Mouse (Mus musculus) kidney, postnatal 14 days (tissue): ENCODE measurements at regions not wholly inside any gene's neighbourhood (a gene's known extent, or its start where the extent isn't known, plus 50 kb on each side); places are given as distances from the start of the nearest gene placed in this dataset.

ENCODE experiments used
- DNase-seq: peaks from one replicate; pipeline ENCODE4 v3.0.0; 2022; ENCODE audit warnings: mixed read lengths

DNA sequence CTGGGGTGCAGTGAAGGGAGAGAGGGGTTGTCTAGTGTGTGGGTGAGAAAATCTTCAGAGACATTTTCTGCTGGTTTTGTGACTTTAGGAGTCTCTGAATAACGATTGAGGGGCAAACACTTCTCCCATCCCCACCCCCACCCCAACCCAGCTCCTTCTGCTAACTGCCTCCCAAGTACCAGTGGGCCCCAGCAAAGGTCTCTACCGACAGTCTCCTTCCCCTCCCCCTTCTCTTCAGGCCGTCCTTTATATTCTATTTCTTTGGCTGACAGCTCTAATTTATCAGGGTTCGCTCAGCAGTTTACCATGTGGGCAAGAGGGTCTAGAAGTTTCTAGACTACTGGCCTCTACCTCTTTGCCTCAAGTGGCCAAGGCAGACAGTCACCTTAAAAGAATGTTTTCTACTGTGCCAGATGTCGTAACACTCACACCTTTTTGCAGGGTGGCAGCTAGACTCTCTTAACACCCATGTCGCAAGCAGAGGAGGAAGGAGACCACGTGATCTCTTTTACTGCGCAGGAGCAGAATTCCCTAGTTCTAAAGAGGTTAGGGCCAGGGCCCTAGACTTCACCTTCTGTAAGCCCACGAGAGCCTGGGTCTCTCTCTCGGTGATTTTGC, 66.8 kb upstream of the Serp2 start:
- DNase-seq, result no peak

DNA sequence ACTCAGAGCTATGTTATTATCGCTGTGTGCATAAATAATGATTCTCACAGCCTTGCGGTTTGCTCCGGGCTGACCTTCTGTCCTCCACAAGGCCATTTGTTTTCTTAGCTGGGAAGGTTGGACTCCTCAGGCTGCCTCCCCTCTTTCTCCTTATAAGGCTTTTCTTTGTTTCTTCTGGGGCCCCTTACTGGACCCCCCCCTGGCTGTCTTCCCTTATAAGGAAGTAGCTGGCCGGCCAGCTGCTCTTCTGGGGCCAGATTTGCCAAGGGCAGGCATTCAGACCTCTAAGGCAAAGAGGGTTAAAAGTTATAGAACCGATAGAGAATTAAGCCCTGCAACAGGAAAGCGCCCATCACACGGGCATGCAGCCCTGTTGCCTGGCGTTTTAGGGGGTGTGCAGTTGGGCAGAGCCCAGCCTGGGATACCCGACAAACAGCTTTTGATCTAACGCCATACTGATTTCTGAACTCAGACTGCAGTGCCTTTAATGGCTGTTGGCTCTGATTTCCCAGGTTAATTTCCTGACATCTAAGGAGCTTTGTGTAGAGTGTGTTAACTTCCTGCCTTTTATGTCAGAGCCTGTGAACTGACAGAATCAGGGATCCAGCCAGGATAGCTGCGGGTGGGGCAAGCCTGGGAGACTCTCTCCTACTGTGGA, 66.1 kb upstream of the Serp2 start:
- peak; percentile 77 for DNase-seq

DNA sequence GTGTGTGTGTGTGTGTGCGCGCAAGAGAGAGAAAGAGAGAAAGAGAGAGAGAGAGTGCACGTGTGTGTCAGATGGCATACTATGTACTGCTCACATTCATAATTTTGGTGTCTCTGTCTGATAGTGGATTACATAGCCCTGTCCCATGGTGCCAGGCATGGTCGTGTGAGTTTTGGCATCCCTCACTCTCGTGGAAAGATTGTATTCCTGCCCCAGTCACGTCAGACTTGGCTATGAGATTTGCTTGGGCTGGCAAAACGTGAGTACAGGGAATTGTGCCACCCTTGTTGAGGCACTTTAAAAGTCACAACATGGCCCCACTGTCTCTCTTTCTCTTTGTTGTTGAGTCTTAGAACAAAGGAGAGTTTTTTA, 62.3 kb upstream of the Serp2 start:
- no peak for DNase-seq

DNA sequence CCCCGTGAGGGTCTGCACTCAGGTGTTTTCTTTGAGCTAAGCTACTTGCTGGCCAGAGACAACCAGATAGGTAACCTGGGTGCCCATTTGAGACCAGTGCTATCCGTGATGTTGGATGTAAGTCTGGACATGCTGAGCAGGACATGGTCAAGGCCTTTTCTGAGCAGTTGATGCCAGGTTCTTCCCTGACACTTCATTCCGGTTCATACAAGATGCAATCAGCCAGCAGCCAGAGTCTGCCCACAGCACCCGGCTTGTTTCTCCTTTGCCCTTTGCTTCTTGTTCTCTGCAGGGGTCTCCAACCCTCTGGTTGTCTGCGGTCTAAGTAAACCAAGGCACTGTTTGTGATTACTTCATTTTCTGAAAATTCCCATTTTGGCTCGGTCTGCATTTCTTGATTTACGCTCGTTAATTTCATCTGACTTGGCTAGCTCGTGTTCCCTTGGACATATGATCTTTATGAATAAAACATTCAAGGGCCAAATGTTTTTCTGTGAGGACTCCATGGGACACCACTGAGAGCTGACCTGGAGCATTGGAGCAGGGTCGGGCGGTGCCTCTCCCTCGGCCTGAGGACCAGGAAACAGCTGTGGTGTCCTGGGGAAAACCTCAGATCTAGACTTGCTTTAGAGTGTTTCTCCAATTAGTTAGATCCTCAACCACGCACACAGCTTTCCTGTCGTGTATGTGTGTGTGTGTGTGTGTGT, 61.8 kb upstream of the Serp2 start:
- DNase-seq, result no peak

DNA sequence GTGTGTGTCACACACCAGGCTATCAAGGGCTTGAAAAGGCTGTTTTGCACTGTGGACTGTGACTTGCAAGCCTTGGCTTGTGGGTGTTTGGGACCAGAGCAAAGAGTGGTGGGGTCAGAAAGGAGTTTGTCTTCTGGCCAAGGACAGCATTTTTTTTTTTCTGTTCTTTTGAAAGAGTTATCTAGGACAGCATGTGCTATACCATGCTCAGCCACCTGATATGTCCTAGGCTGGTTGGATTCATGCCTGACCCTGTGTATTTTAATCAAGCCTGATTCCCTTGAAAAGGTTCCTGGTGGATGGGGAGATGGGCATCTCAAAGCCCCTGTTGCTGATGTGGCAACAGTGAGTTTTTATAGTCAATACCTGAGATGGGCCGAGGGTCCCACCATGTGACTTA, 61.2 kb upstream of the Serp2 start:
- DNase-seq, result no peak

DNA sequence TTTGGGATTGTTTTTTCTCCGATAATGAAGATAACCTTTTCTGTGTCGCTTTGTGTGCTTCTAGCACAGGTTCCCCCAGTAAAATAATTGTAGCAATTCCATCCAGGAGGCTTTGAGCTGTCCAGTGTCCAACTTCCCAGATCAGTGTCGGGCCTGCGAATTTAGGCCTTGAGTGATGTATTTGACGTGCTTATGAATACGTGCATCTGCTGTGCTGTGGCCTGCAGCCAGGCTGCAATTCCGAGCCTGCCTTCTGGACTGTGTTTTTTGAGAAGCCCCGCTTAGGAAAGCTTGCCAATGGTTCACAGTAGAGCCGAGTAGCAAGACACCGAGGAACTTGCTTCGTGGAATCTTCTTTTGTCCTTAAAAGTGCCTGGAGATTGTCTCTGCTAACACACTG, 60.8 kb upstream of the Serp2 start:
- DNase-seq, result no peak

DNA sequence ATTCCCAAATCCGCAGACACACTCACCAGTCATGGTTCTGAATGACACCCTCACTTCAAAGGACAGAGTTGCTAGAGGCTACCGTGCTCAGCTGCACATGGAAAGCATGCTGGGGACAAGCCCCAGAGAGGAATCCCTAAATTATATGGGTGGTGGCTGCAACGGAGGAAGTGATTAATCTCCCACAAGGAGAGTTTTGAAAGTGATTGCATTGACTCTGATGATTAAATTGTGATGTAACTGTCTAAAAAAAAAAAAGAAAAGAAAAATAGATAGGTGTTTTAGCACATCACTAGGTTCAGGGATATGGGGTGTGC, 59.6 kb upstream of the Serp2 start:
- no peak for DNase-seq

DNA sequence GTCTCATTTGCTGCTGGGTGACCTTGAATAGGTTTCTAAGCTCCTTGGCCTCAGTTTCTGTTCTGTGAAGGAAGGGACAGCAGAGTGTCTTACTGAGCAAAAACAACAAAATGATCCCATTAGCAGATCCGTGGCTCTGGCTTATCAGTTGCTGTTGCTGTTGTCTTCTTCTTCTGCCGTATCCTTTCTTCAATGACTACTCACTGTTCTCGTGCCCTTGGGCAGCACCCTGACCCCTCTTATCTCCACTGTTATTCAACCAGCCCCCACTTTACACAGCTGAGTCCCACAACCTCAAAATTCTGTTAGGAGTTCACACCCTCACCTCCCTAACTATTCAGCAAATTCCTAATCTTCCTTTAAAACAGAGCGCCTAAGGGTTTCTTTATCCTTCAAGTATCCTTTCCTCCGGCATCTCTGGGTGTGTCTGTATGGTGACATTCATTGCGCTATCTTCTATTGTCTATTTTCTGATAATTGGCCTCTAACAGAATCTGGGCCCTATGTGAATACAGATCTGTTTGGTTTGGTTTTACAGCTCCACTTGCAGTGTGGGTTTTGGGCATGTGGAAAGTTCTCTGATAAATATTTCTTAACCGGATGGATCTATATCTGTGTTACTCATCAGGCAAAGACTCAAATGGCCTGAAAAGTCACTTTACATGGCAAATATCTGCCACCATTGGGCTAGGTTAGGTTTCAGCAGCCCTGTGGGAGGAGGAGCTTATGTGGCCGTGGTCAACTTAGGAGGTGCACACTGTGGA, 59.1 kb upstream of the Serp2 start:
- no peak for DNase-seq

DNA sequence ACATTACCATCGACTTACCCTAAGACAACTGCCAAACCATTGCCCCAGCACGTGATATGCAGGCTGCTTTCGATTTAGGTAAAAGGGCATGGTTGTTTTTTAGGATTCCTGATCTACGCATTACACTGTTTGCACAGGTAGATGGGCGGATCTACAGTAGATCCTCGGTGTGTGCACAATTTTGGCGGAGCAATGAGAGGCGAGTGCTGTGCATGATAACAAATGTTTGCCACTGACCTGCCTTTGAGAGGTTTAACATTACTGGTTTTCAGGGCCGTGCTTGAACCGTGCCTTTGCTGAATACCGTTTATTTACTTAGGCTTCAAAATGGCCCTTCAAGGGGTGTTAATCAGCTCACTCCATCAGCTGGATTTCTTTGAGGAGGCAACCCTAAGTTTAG, 58.5 kb upstream of the Serp2 start:
- no peak for DNase-seq

DNA sequence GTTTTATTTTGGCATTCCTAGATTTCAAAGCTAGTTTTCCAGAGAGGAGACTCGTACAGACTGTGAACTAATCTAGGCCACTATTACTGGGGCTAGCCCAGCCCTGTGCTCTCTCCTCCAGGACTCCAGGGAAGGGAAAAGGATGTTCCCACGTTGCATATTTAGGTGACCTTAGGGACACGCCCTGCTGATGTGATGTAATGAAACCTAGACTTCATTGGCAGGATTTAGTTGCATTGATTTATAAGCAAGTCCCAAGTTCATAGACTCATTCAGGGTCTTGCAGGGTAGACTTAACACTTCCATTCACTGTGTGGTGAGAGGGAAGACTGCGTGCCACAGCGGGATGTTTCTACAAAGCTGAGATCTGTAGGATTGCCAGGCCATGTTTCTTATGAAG, 58.0 kb upstream of the Serp2 start:
- no peak for DNase-seq

DNA sequence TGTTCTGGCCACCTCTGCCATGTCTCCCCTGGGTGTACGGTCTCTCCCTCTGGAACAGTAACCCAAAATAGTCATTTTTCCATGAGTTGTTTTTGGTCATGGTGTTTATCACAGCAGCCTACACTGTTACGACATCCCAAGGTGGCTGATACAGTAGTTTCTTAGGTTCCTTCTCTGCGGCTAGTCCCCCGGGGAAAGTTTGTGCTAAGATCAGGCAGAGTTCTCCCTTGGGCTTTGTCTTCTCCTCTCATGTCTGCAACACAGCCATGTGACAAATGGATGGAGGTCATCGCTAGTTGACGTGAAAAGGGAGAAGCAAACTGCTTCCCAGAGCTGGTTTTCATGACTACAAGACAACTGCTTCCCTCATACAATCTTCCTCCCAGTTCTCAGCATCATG, 56.9 kb upstream of the Serp2 start:
- DNase-seq, result no peak

DNA sequence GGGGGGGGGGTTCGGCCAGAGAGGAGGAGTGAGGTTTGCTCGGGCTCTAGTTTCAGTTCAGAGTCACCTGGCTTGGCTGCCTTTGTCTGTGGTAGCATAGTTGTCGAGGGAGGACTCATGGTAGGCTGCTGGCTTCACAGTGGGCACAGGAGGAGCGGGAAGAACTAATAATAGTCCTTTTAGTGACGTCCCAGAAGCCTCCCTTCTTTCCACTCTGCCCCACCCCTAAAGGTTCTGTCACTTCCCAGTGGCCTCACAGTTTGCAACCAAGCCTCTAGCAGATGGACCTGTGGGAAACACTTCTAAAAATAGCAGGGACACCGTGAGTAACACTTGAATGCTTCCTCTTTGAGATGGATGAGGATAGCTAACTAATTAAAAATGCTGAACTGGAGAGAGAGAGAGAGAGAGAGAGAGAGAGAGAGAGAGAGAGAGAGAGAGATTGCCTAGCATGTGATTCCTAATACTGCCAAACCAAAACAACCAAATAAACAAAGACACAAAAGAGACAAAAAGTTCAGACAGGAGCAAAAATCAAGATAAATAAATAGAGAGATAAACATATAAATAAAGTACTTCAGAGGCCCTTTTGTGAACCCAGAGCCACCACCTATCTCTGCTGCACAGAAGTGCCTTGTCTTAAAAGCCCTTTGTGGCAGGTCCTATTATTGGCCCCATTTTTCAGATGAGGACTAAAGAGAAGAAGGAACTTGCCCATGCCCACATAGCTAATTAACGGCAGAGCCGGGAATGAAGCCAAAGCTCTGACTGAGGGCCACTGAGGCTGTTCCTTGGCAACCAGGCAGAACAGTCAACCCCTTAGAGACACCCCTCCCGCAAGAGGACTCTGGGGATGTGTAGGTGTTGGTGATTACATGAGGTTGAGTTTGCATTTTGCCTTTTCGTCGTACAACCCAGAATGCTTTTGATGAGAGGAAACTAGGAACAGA, 54.0 kb upstream of the Serp2 start:
- DNase-seq, result peak; percentile 38
